Mouse (Mus musculus) midbrain, embryonic 13.5 days (tissue): ENCODE results near the gene Ears2. TPM values are rescaled to one million over a fixed set of nuclear protein-coding genes. Genes with fewer than 3 reads are reported as not detected.
"Not testable (repeated sequence)": the region's sequence is repeated elsewhere in the genome, so short reads cannot be mapped to it uniquely, and the experiment has no call there.

ENCODE experiments used
- ATAC-seq: fragments of 200-750 bp; cut with Nextera tagmentation; 2 replicates; pipeline ENCODE4 v1.8.0; 2017; ENCODE audit warnings: mild to moderate bottlenecking, moderate TSS enrichment, moderate library complexity
- H3K27ac ChIP-seq: fragments of 300-500 bp; sonication (generic); 2 replicates; pipeline ENCODE4 v1.5.1; 2015; ENCODE audit warnings: inconsistent platforms, mild to moderate bottlenecking, moderate library complexity
- H3K27me3 ChIP-seq: fragments of 300-500 bp; sonication (generic); 2 replicates; pipeline ENCODE4 v1.6.1; 2015; ENCODE audit warnings: mild to moderate bottlenecking, inconsistent platforms
- H3K36me3 ChIP-seq: fragments of 300-500 bp; sonication (generic); 2 replicates; pipeline ENCODE4 v1.6.1; 2015; ENCODE audit warnings: mild to moderate bottlenecking, inconsistent platforms
- H3K4me1 ChIP-seq: fragments of 300-500 bp; sonication (generic); replicated peaks from 2 replicates; pipeline ENCODE4 v1.6.1; 2015; ENCODE audit warnings: inconsistent platforms
- H3K4me2 ChIP-seq: fragments of 300-500 bp; sonication (generic); replicated peaks from 2 replicates; pipeline ENCODE4 v1.6.1; 2015; ENCODE audit warnings: moderate library complexity, mild to moderate bottlenecking, inconsistent platforms
- H3K4me3 ChIP-seq: fragments of 300-500 bp; sonication (generic); replicated peaks from 2 replicates; pipeline ENCODE4 v1.5.1; 2015; ENCODE audit warnings: mild to moderate bottlenecking, inconsistent platforms
- H3K9ac ChIP-seq: fragments of 300-500 bp; sonication (generic); replicated peaks from 2 replicates; pipeline ENCODE4 v1.6.1; 2015; ENCODE audit warnings: mild to moderate bottlenecking, inconsistent platforms
- H3K9me3 ChIP-seq: fragments of 300-500 bp; sonication (generic); 2 replicates; pipeline ENCODE4 v1.6.1; 2016; ENCODE audit warnings: mild to moderate bottlenecking, inconsistent platforms
- WGBS: fragments of 180-500 bp; shearing (Covaris S2); methylation state at CpG from one replicate; pipeline ENCODE4 v1.1.7; 2015; 5-methylcytosine and 5-hydroxymethylcytosine counted together
- polyA plus RNA-seq: library from polyadenylated mRNA; unstranded; fragments of >200 nt; fragmentation: Nextera tagmentation; extraction: Ambion mirVana; gene quantifications from 2 replicates; pipeline ENCODE4 v1.2.1, GENCODE M21; 2015

Ears2 gene
- 10.4 and 10.7 TPM in 2 replicates for polyA plus RNA-seq

DNA sequence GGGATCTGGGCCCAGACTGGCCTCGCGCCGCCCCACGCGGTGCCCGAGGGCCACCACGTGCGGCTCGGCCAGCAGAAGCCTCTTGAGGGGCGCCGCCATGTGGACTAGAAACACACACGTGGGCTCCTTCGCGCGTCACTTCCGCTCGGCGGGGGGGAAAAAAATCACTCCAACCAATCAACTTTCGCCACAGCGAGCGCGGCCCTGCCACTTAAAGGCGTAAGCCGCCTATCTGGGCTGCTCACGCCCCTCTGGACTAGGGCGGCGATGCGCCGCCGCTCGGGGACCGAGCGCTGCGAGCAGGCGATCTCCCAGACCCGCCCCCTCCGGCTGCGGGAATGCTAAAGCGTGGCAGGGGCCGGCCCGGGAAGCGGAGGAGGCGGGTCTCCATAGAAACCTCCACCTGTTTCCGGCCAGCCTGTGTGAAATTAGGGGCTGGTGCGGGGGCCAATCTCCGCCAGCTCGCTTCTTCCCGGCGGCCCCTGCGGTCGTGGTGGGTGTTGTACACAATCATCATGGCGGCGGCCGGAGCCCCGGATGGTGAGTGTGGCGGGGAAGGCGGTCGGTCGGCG lies at the start of gene Ears2, which contains the start of gene Ubfd1:
Gene Ears2, minus strand, starts transcription at position 319 of the 572 bp plus-strand sequence.
Gene Ubfd1, plus strand, starts transcription at position 231 of the 572 bp plus-strand sequence.
- no peaks in the 10 kb centered on the region for H3K27me3 ChIP-seq
- no peaks in the 10 kb centered on the region for H3K9me3 ChIP-seq
- H3K9ac ChIP-seq: peak within 1 kb of the TSS; percentile 97
- peak within 1 kb of the TSS; percentile 97 for H3K27ac ChIP-seq
- peak; percentile 99 for ATAC-seq
- WGBS: under 1% methylated on average over 58 of the region's 60 CpGs
- peak within 1 kb of the TSS; percentile 99 for H3K4me3 ChIP-seq
- peaks cover 37% of the 10 kb centered on the region for H3K36me3 ChIP-seq
- H3K4me2 ChIP-seq: peak within 1 kb of the TSS; percentile 89
- H3K4me1 ChIP-seq: peaks cover 37% of the 10 kb centered on the region

DNA sequence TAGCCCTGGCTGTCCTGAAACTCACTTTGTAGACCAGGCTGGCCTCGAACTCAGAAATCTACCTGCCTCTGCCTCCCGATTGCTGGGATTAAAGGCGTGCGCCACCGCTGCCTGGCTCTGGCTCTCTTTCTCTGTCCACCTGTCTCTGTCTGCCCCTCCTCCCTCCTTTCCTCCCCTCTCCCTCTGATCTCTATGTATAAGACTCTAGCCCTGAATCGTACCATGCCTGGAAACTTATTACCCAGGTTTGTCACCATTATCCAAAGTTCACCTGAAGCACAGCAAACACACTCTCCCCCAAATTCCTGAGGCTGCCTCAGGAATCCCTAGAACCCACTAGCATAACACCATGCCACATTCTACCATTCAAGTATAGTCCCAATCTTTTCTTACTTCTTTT lies 41.1 kb upstream of the Ears2 start:
- no peaks in the 10 kb centered on the region for H3K27me3 ChIP-seq
- no peak overlapping the region for H3K9ac ChIP-seq
- no peak overlapping the region for H3K4me3 ChIP-seq
- ATAC-seq: no peak
- H3K9me3 ChIP-seq: no peaks in the 10 kb centered on the region
- no peak overlapping the region for H3K4me2 ChIP-seq
- no peak overlapping the region for H3K27ac ChIP-seq
- peaks cover 36% of the 10 kb centered on the region for H3K36me3 ChIP-seq
- WGBS: 96% methylated on average over 6 of the region's 6 CpGs
- H3K4me1 ChIP-seq: no peaks in the 10 kb centered on the region

- H3K36me3 ChIP-seq: peaks cover 15% of the 10 kb centered on the region
- peak within 1 kb of the TSS; percentile 68 for H3K27ac ChIP-seq
- peak within 1 kb of the TSS; percentile 70 for H3K4me3 ChIP-seq
- no peaks in the 10 kb centered on the region for H3K27me3 ChIP-seq
- H3K4me2 ChIP-seq: peak within 1 kb of the TSS; percentile 82
- ATAC-seq: peak; percentile 99
- peaks cover 16% of the 10 kb centered on the region for H3K4me1 ChIP-seq
- no peaks in the 10 kb centered on the region for H3K9me3 ChIP-seq
- H3K9ac ChIP-seq: peak within 1 kb of the TSS; percentile 90
- WGBS: under 1% methylated on average over 43 of the region's 43 CpGs
Observed at GRCm38 (mm10) chr7:122101747-122102244, 34.7 kb upstream of the Ears2 start, which contains the start of gene Ndufab1. Ndufab1 (minus strand) TSS chr7:122101886.

DNA sequence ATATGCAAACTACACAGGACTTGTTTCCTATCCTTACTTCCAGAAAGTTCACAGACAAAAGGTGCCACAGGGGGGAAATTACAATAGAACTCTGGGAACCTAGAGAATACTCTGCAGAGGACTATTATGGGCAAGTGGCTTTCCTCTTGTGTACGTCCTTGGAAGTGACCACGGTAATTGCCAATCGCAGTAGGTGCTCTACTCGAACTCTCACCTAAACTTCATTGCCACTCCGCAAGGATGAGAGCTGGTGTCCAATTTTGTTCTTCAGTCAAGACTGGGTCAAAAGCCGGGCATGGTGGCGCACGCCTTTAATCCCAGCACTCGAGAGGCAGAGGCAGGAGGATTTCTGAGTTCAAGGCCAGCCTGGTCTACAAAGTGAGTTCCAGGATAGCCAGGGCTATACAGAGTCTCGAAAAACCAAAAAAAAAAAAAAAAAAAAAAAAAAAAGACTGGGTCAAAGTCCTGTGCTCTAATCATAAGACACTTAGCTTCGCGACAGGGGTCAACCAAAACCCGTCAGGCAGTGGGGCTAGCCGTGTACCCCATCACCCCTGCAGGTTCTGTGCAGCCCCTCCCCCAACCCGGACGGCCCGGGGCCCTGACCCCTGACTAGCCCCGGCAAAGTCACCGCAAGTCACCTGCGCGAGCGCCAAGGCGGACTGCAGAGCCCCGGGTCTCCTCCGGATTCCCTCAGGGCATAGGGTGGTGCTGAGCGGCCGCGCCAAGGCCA lies 34.1 kb upstream of the Ears2 start:
- Histone ChIP-seq H3K4me2 (peak overlapping the region; percentile 82), H3K36me3 (peaks cover 22% of the 10 kb centered on the region), H3K4me1 (peaks cover 16% of the 10 kb centered on the region), H3K4me3 (peak overlapping the region; percentile 70), H3K9ac (peak overlapping the region; percentile 90), H3K27ac (peak overlapping the region; percentile 68)
- peak; percentile 78 for ATAC-seq
- not testable (repeated sequence) for H3K27me3 ChIP-seq, H3K9me3 ChIP-seq
- WGBS: 8% methylated on average over 27 of the region's 28 CpGs

DNA sequence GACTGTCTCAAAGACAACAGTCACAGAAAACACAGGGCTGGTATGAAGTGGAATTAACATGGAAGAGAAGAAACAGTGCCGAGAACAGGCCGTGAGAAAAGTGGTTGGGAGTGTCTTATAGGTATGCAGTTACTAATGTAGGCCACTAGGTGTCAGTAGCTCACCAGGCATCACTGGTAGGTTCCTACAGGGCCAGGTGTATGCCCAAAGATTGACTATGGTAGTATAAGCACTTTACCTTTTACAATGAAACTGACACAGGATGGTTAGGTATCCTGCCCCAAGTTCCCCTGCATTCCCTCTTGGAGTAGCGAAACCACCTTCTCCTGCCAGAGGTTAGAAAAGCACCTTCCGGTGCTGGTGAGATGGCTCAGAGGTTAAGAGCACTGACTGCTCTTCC lies 32.2 kb upstream of the Ears2 start:
- Histone ChIP-seq H3K9me3 (no peaks in the 10 kb centered on the region), H3K36me3 (peaks cover 41% of the 10 kb centered on the region), H3K4me2 (no peak overlapping the region), H3K4me1 (peaks cover 16% of the 10 kb centered on the region), H3K27ac (no peak overlapping the region), H3K27me3 (no peaks in the 10 kb centered on the region), H3K4me3 (no peak overlapping the region), H3K9ac (no peak overlapping the region)
- no peak for ATAC-seq
- WGBS: 67% methylated on average over 4 of the region's 4 CpGs

- WGBS: 96% methylated on average over 3 of the region's 3 CpGs
- H3K4me1 ChIP-seq: peaks cover 16% of the 10 kb centered on the region
- no peak overlapping the region for H3K4me3 ChIP-seq
- H3K27ac ChIP-seq: no peak overlapping the region
- H3K4me2 ChIP-seq: no peak overlapping the region
- ATAC-seq: no peak
- H3K9me3 ChIP-seq: no peaks in the 10 kb centered on the region
- no peak overlapping the region for H3K9ac ChIP-seq
- no peaks in the 10 kb centered on the region for H3K27me3 ChIP-seq
- H3K36me3 ChIP-seq: peaks cover 45% of the 10 kb centered on the region
Observed at GRCm38 (mm10) chr7:122098009-122098408, 30.9 kb upstream of the Ears2 start.

- Histone ChIP-seq H3K4me2 (no peak overlapping the region), H3K36me3 (peaks cover 76% of the 10 kb centered on the region), H3K27me3 (no peaks in the 10 kb centered on the region), H3K27ac (no peak overlapping the region), H3K4me1 (peaks cover 2% of the 10 kb centered on the region), H3K4me3 (no peak overlapping the region), H3K9ac (no peak overlapping the region), H3K9me3 (no peaks in the 10 kb centered on the region)
- ATAC-seq: no peak
- 94% methylated on average over 2 of the region's 2 CpGs for WGBS
Observed at GRCm38 (mm10) chr7:122094564-122095330, 27.7 kb upstream of the Ears2 start.

GRCm38 (mm10) chr7:122087195-122087982 lies 20.3 kb upstream of the Ears2 start:
- peaks cover 86% of the 10 kb centered on the region for H3K36me3 ChIP-seq
- WGBS: 93% methylated on average over 11 of the region's 11 CpGs
- no peak overlapping the region for H3K27ac ChIP-seq
- H3K27me3 ChIP-seq: no peaks in the 10 kb centered on the region
- H3K9me3 ChIP-seq: no peaks in the 10 kb centered on the region
- no peak for ATAC-seq
- H3K9ac ChIP-seq: no peak overlapping the region
- H3K4me2 ChIP-seq: no peak overlapping the region
- no peak overlapping the region for H3K4me3 ChIP-seq
- H3K4me1 ChIP-seq: no peaks in the 10 kb centered on the region

GRCm38 (mm10) chr7:122081071-122081470 lies 14.0 kb upstream of the Ears2 start:
- 89% methylated on average over 1 of the region's 1 CpGs for WGBS
- H3K36me3 ChIP-seq: peaks cover 83% of the 10 kb centered on the region
- no peak overlapping the region for H3K27ac ChIP-seq

DNA sequence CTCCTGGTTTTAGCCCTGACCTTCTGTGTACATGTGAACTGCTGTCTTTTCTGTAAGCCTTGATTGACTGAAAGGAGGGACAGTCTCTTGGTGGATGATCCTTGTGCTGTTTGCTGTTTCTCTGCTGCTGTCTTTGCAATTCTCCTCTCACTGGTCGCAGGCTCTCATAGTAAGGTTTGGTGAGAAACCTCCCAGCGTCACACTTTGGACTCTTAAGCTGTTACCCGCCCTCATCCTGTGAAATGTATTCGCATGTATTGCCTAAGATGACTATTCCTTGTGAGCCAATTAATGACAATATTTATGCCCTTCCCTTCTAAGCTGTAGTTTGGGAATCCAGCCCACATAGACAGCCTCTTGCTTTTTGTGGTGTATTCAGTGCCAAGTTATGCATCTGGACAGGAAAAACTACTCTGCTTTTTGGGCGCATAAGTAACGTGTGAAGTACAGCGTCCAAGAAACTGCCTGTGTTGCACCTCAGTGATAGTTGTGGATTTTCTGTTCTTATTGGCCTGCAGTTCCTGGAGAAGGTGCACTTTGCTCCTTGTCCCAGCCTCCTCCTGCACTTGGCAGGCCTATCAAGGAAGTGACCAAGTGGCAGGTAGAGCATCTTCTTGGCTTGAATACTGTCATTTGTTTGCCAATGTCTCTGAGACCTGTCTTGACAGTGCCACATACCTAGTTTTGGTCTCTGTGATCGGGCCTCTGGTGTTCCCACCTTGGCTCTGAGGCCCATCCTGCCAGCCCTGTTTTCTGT lies 12.9 kb upstream of the Ears2 start:
- WGBS: 96% methylated on average over 8 of the region's 8 CpGs
- H3K4me2 ChIP-seq: no peak overlapping the region
- ATAC-seq: no peak

More at GRCm38 (mm10) chr7:122081071-122081470, 14.0 kb upstream of the Ears2 start:
- H3K27me3 ChIP-seq: no peaks in the 10 kb centered on the region
- no peak for ATAC-seq
- no peaks in the 10 kb centered on the region for H3K4me1 ChIP-seq
- H3K9me3 ChIP-seq: no peaks in the 10 kb centered on the region
- no peak overlapping the region for H3K4me3 ChIP-seq
- no peak overlapping the region for H3K4me2 ChIP-seq
- no peak overlapping the region for H3K9ac ChIP-seq

DNA sequence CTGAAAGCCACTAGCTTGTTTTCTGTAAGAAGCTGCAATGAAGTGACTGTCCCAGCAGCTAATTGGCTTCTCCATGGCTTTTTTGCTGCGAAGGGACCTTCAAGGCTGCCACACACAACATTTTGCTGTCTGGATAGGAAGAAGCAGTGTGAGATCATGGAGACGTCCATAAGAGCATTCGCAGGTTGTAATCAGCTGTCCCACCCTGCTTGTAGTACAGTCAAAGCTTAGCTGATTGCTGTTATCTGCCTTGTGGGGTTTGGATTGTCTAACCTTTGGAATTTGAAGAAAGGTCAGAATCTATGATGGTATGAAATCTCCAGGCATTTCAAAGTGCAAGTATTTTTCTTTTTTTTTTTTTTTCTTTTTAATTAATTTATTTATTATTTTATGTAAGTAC lies 7.3 kb upstream of the Ears2 start:
- Histone ChIP-seq H3K9ac (no peak overlapping the region), H3K9me3 (no peaks in the 10 kb centered on the region), H3K4me1 (peaks cover 10% of the 10 kb centered on the region), H3K36me3 (peaks cover 91% of the 10 kb centered on the region), H3K4me2 (no peak overlapping the region), H3K27me3 (no peaks in the 10 kb centered on the region), H3K4me3 (no peak overlapping the region), H3K27ac (no peak overlapping the region)
- 89% methylated on average over 3 of the region's 3 CpGs for WGBS
- no peak for ATAC-seq

More for the DNA sequence above, 12.9 kb upstream of the Ears2 start:
- H3K9me3 ChIP-seq: no peaks in the 10 kb centered on the region
- H3K9ac ChIP-seq: no peak overlapping the region
- no peak overlapping the region for H3K27ac ChIP-seq
- no peaks in the 10 kb centered on the region for H3K4me1 ChIP-seq
- H3K27me3 ChIP-seq: no peaks in the 10 kb centered on the region
- peaks cover 88% of the 10 kb centered on the region for H3K36me3 ChIP-seq
- H3K4me3 ChIP-seq: no peak overlapping the region
